Mouse (Mus musculus) myocyte (in vitro differentiated cells): ENCODE measurements around the gene Tanc1. TPM values are rescaled to one million over a fixed set of nuclear protein-coding genes. Genes with fewer than 3 reads are reported as not detected.

ENCODE experiments used
- H3K27me3 ChIP-seq: one replicate; pipeline ENCODE4 v1.6.1; 2011; ENCODE audit not compliant: control insufficient read depth, insufficient read depth, insufficient read length
- H3K36me3 ChIP-seq: one replicate; pipeline ENCODE4 v1.6.1; 2011; ENCODE audit not compliant: control insufficient read depth, insufficient read depth
- H3K4me2 ChIP-seq: one replicate; pipeline ENCODE4 v1.6.1; 2011; ENCODE audit warnings: low read depth, control low read depth
- H3K4me3 ChIP-seq: one replicate; pipeline ENCODE4 v1.5.1; 2011; ENCODE audit warnings: mild to moderate bottlenecking, control low read depth, moderate library complexity
- H3K79me2 ChIP-seq: one replicate; pipeline ENCODE4 v1.6.1; 2011; ENCODE audit not compliant: control insufficient read depth, insufficient read depth
- H3ac ChIP-seq: one replicate; pipeline ENCODE4 v1.6.1; 2011; ENCODE audit not compliant: control insufficient read depth, insufficient read length
- CEBPB ChIP-seq: IDR thresholded peaks from 2 replicates; pipeline ENCODE4 v1.6.1; 2011; ENCODE audit warnings: mild to moderate bottlenecking, moderate library complexity; ENCODE audit not compliant: poor library complexity, insufficient read depth, severe bottlenecking
- E2F4 ChIP-seq: IDR thresholded peaks from one replicate; pipeline ENCODE4 v1.6.1; 2011; ENCODE audit warnings: mild to moderate bottlenecking, control low read depth, moderate library complexity; ENCODE audit not compliant: insufficient read depth
- MAX ChIP-seq: IDR thresholded peaks from one replicate; pipeline ENCODE4 v1.6.1; 2011; ENCODE audit warnings: low read depth, mild to moderate bottlenecking, control low read depth
- MYOD1 ChIP-seq, 3 experiments: IDR thresholded peaks; one replicate each; pipeline ENCODE4 v1.6.1; 2011; ENCODE audit warnings: control low read depth in 2 of 3, low read depth in 2 of 3, mild to moderate bottlenecking in 2 of 3, moderate library complexity in 1 of 3; ENCODE audit not compliant: insufficient read length in 2 of 3, control insufficient read depth in 1 of 3
- MYOG ChIP-seq, 3 experiments: IDR thresholded peaks; one replicate each; pipeline ENCODE4 v1.6.1; 2011; ENCODE audit warnings: control low read depth in 2 of 3, low read depth in 2 of 3, mild to moderate bottlenecking in 2 of 3; ENCODE audit not compliant: insufficient read length in 2 of 3, control insufficient read depth in 1 of 3, insufficient read depth in 1 of 3
- POLR2A ChIP-seq: IDR thresholded peaks from one replicate; pipeline ENCODE4 v1.6.1; 2011; ENCODE audit warnings: low read depth, mild to moderate bottlenecking, control low read depth, moderate library complexity; ENCODE audit not compliant: insufficient read length
- POLR2AphosphoS2 ChIP-seq: IDR thresholded peaks from one replicate; pipeline ENCODE4 v1.6.1; 2011; ENCODE audit warnings: low read depth, control low read depth; ENCODE audit not compliant: insufficient read length
- REST ChIP-seq: IDR thresholded peaks from one replicate; pipeline ENCODE4 v1.6.1; 2011; ENCODE audit warnings: mild to moderate bottlenecking, control low read depth, moderate library complexity; ENCODE audit not compliant: insufficient read depth, insufficient read length
- SRF ChIP-seq: IDR thresholded peaks from one replicate; pipeline ENCODE4 v1.6.1; 2011; ENCODE audit warnings: low read depth; ENCODE audit not compliant: control insufficient read depth, insufficient read length
- TCF12 ChIP-seq: IDR thresholded peaks from one replicate; pipeline ENCODE4 v1.6.1; 2011; ENCODE audit warnings: mild to moderate bottlenecking, control low read depth; ENCODE audit not compliant: poor library complexity, insufficient read depth, severe bottlenecking
- TCF3 ChIP-seq: IDR thresholded peaks from one replicate; pipeline ENCODE4 v1.6.1; 2011; ENCODE audit warnings: low read depth, control low read depth; ENCODE audit not compliant: insufficient read length
- USF1 ChIP-seq: IDR thresholded peaks from one replicate; pipeline ENCODE4 v1.6.1; 2011; ENCODE audit warnings: low read depth, mild to moderate bottlenecking, control low read depth, moderate library complexity
- polyA plus RNA-seq: library from polyadenylated mRNA; unstranded; fragments of >200 nt; fragmentation: generic; extraction: Trizol; gene quantifications from one replicate; pipeline ENCODE4 v1.2.1, GENCODE M21; 2012; ENCODE audit warnings: missing spikeins

Gene Tanc1
- polyA plus RNA-seq, 1 experiment: 24.7 TPM

DNA sequence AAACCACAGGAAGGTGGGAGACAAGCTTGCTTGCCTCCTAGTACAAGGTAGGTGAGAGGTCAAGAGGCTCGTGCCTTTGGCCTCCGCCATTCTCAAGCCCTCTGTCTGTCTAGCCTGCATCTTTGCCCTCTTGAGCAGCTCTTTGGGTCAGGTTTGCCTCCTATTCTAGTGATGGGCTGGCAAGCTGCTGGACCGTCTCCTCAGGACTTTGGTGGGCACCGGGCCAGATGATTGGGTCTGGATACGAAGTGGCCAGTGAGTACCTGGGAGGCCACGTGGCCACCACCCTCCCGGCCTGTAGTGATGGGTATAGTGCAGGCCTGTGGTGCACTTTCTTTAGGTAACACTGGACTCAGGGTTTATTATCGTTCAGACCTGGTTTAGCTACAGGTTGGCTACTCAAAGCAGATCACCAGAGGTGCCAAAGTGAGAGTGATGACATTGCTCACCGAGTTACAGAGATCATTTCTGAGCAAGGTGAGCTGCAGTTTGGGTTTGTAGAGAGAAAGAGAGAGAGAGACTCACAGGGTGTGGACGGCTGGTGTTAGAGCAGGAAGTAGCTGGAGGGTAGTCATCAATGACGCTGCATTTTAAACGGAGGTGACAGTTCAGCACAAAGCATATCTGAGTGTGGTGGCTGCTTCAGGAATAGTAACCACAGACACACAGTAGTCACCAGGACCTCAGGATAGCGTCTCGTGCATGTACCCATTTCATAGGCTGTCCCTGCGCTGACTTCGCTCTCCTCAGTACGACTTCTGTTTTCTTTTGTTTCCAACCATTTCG lies 188.8 kb downstream of the Tanc1 start:
- TF ChIP-seq REST (no peak), TCF3 (no peak), E2F4 (no peak), TCF12 (no peak), MAX (no peak), POLR2AphosphoS2 (no peak)
- Histone ChIP-seq H3K4me3 (no peak overlapping the region), H3K27me3 (no peaks in the 10 kb centered on the region), H3K36me3 (peaks cover 49% of the 10 kb centered on the region), H3K79me2 (no peaks in the 10 kb centered on the region), H3ac (no peak overlapping the region), H3K4me2 (no peak overlapping the region)

- no peak for TF ChIP-seq MYOD1 (IDR thresholded peaks at IDR 0.05; ENCODE audit: control insufficient read depth in 1 of 3, insufficient read length in 2 of 3, low read depth in 2 of 3)
- TF ChIP-seq SRF: no peak
- TF ChIP-seq MAX: no peak
- TF ChIP-seq REST: no peak
- TF ChIP-seq TCF3: no peak
- no peak for TF ChIP-seq POLR2A
- no peak for TF ChIP-seq CEBPB
- Histone ChIP-seq H3K4me3 (no peak overlapping the region), H3K27me3 (no peaks in the 10 kb centered on the region), H3K36me3 (peaks cover 51% of the 10 kb centered on the region), H3K4me2 (no peak overlapping the region), H3ac (no peak overlapping the region), H3K79me2 (no peaks in the 10 kb centered on the region)
These were observed 191.0 kb downstream of the Tanc1 start for GRCm38 (mm10) chr2:59802722-59803387.

DNA sequence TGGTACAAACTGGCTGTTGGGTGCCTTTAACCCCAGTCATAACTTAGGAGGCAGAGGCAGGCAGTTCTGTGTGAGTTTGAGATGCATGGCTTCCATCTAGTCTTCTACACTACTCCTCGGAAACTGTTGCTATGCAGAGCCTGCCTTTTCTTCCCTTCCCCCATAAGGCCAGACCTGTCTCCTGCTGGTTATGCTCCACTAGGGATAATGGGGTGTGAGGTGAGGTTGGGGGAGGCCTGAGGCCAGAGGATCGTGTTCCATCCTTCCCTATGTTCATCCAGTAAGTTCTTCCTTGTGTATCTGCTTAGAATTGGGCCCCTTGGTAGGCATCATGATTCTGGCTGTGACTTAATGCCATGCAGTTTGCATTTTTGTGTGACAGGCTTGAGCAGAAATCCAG lies 193.8 kb downstream of the Tanc1 start:
- no peak overlapping the region for H3K4me2 ChIP-seq
- no peaks in the 10 kb centered on the region for H3K79me2 ChIP-seq
- peaks cover 37% of the 10 kb centered on the region for H3K36me3 ChIP-seq
- no peak overlapping the region for H3ac ChIP-seq
- no peak overlapping the region for H3K4me3 ChIP-seq
- no peak for TF ChIP-seq TCF12
- H3K27me3 ChIP-seq: no peaks in the 10 kb centered on the region

DNA sequence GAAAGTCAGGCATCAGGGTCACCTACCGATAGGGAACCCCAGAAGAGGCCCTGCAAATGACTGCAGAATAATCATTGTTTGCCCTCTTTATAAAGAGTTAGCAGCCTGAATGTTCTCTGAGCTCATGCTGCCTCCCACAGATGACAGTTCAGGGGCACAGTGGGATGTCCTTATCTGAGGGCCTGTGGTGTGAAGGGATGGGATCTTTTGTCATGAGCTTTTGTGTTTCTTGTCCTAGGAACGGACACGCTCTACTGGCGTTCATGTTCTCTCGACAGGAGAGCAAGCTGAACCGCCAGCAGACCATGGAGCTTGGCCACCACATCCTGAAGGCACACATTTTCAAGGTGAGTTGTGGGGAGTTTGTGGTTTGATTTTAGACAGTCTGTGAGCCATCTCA lies 194.2 kb downstream of the Tanc1 start:
- H3K4me2 ChIP-seq: no peak overlapping the region
- H3K79me2 ChIP-seq: no peaks in the 10 kb centered on the region
- H3K36me3 ChIP-seq: peaks cover 33% of the 10 kb centered on the region
- TF ChIP-seq SRF (no peak), TCF12 (no peak), TCF3 (no peak), POLR2A (no peak), MYOD1 (IDR thresholded peaks at IDR 0.05; ENCODE audit: control insufficient read depth in 1 of 3, insufficient read length in 2 of 3, low read depth in 2 of 3) (no peak), E2F4 (no peak), USF1 (no peak), POLR2AphosphoS2 (no peak), MYOG (IDR thresholded peaks at IDR 0.05; ENCODE audit: control insufficient read depth in 1 of 3, insufficient read depth in 1 of 3, insufficient read length in 2 of 3, low read depth in 2 of 3) (no peak)
- H3ac ChIP-seq: no peak overlapping the region
- H3K4me3 ChIP-seq: no peak overlapping the region
- H3K27me3 ChIP-seq: no peaks in the 10 kb centered on the region

DNA sequence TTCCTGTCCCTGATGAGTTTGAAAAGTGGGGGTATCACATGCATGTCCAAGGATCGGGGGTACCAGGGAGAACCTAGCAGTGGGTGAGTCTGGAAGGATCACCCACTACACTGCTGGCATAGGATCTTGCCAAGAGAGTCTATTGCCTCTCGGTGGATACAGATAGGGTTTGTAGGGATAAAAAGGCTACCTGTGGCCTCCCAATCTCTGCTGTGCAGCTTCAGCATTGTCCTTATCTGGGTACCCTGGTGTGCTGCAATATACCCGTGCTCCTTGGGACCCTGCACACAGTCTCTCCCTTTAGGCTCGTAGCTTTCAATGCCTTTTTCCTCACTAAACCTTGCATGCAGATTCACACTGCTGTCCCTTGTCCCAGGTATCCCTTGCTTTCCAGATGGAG lies 196.8 kb downstream of the Tanc1 start:
- TF ChIP-seq USF1: no peak
- TF ChIP-seq E2F4: no peak
- TF ChIP-seq MAX: no peak
- TF ChIP-seq POLR2AphosphoS2: no peak
- TF ChIP-seq TCF12: no peak
- TF ChIP-seq POLR2A: no peak
- TF ChIP-seq REST: no peak
- no peak for TF ChIP-seq TCF3
- TF ChIP-seq SRF: no peak
- no peak for TF ChIP-seq MYOG (IDR thresholded peaks at IDR 0.05; ENCODE audit: control insufficient read depth in 1 of 3, insufficient read depth in 1 of 3, insufficient read length in 2 of 3, low read depth in 2 of 3)
- TF ChIP-seq CEBPB: no peak
- TF ChIP-seq MYOD1 (IDR thresholded peaks at IDR 0.05; ENCODE audit: control insufficient read depth in 1 of 3, insufficient read length in 2 of 3, low read depth in 2 of 3): no peak
- no peak overlapping the region for H3ac ChIP-seq
- no peaks in the 10 kb centered on the region for H3K79me2 ChIP-seq
- no peaks in the 10 kb centered on the region for H3K27me3 ChIP-seq
- H3K4me2 ChIP-seq: no peak overlapping the region
- peaks cover 36% of the 10 kb centered on the region for H3K36me3 ChIP-seq
- no peak overlapping the region for H3K4me3 ChIP-seq
